Mouse (Mus musculus) midbrain, embryonic 14.5 days (tissue): Measurements from ENCODE around the gene Gm28041. TPM values are rescaled to one million over a fixed set of nuclear protein-coding genes. Genes with fewer than 3 reads are reported as not detected.
"Not testable (repeated sequence)": the region's sequence is repeated elsewhere in the genome, so short reads cannot be mapped to it uniquely, and the experiment has no call there.

Experiments used
- ATAC-seq: fragments of 200-750 bp; cut with Nextera tagmentation; 2 replicates; pipeline ENCODE4 v1.8.0; 2017; ENCODE audit warnings: moderate number of reproducible peaks, moderate library complexity; ENCODE audit not compliant: low FRiP score, low TSS enrichment
- DNase-seq: peaks from one replicate; pipeline ENCODE4 v3.0.0-alpha.2; 2015
- H3K27ac ChIP-seq: fragments of 300-500 bp; sonication (generic); replicated peaks from 2 replicates; pipeline ENCODE4 v1.5.1; 2014; ENCODE audit warnings: mild to moderate bottlenecking, low read depth, low read length, moderate library complexity
- H3K27me3 ChIP-seq: fragments of 300-500 bp; sonication (generic); 2 replicates; pipeline ENCODE4 v1.6.1; 2014; ENCODE audit warnings: low read length, control low read depth, mixed read lengths; ENCODE audit not compliant: control insufficient read depth, insufficient read depth
- H3K36me3 ChIP-seq: fragments of 300-500 bp; sonication (generic); 2 replicates; pipeline ENCODE4 v1.6.1; 2014; ENCODE audit warnings: low read length, control low read depth; ENCODE audit not compliant: control insufficient read depth, insufficient read depth
- H3K4me1 ChIP-seq: fragments of 300-500 bp; sonication (generic); 2 replicates; pipeline ENCODE4 v1.6.1; 2014; ENCODE audit warnings: mild to moderate bottlenecking, antibody characterized with exemption, low read length, control low read depth; ENCODE audit not compliant: control insufficient read depth, insufficient read depth
- H3K4me2 ChIP-seq: fragments of 300-500 bp; sonication (generic); 2 replicates; pipeline ENCODE4 v1.6.1; 2014; ENCODE audit warnings: mild to moderate bottlenecking, low read length, moderate library complexity
- H3K4me3 ChIP-seq: fragments of 300-500 bp; sonication (generic); replicated peaks from 2 replicates; pipeline ENCODE4 v1.5.1; 2014; ENCODE audit warnings: low read depth, low read length
- H3K9ac ChIP-seq: fragments of 300-500 bp; sonication (generic); replicated peaks from 2 replicates; pipeline ENCODE4 v1.6.1; 2014; ENCODE audit warnings: mild to moderate bottlenecking, low read length, moderate library complexity
- H3K9me3 ChIP-seq: fragments of 300-500 bp; sonication (generic); 2 replicates; pipeline ENCODE4 v1.6.1; 2016; ENCODE audit warnings: low read length, control low read depth, mixed read lengths; ENCODE audit not compliant: control insufficient read depth
- WGBS: fragments of 180-500 bp; shearing (Covaris S2); extraction: QIAGEN DNeasy Blood & Tissue Kit; methylation state at CpG from one replicate; pipeline ENCODE4 v1.1.7; 2014; 5-methylcytosine and 5-hydroxymethylcytosine counted together
- polyA plus RNA-seq: library from polyadenylated mRNA; unstranded; fragments of >200 nt; fragmentation: Nextera tagmentation; extraction: Ambion mirVana; gene quantifications from 2 replicates; pipeline ENCODE4 v1.2.1, GENCODE M21; 2014

Gene Gm28041
- polyA plus RNA-seq, 1 experiment from 2014 or later = not detected

GRCm38 (mm10) chr13:67376255-67376654, 722 bp upstream of the Gm28041 start:
- not testable (repeated sequence) for H3K27ac ChIP-seq, H3K9me3 ChIP-seq, H3K36me3 ChIP-seq, ATAC-seq, H3K9ac ChIP-seq, H3K27me3 ChIP-seq, H3K4me1 ChIP-seq, H3K4me2 ChIP-seq, H3K4me3 ChIP-seq, DNase-seq
- WGBS = 73% methylated on average over 3 of the region's 3 CpGs

GRCm38 (mm10) chr13:67360131-67360744, 15.3 kb downstream of the Gm28041 start, which contains the start of the genes Gm28044 and Zfp953:
TSS of gene Gm28044 (minus strand) at chr13:67360536.
TSS of gene Zfp953 (minus strand) at chr13:67360605.
- under 1% methylated on average over 15 of the region's 15 CpGs for WGBS
- H3K27ac ChIP-seq = no peak within 1 kb of the TSS
- no peaks in the 10 kb centered on the region for H3K27me3 ChIP-seq
- peak within 1 kb of the TSS; percentile 57 for H3K9ac ChIP-seq
- no peaks in the 10 kb centered on the region for H3K36me3 ChIP-seq
- ATAC-seq = peak; percentile 94
- peak within 1 kb of the TSS; percentile 66 for H3K4me3 ChIP-seq
- H3K4me1 ChIP-seq = no peaks in the 10 kb centered on the region
- peak; percentile 96 for DNase-seq
- H3K9me3 ChIP-seq = no peaks in the 10 kb centered on the region
- peak within 1 kb of the TSS; percentile 74 for H3K4me2 ChIP-seq

GRCm38 (mm10) chr13:67351854-67352253, 23.7 kb downstream of the Gm28041 start:
- Histone ChIP-seq H3K9ac (no peak overlapping the region), H3K9me3 (no peaks in the 10 kb centered on the region), H3K4me1 (no peaks in the 10 kb centered on the region), H3K4me2 (no peak overlapping the region), H3K4me3 (no peak overlapping the region), H3K36me3 (no peaks in the 10 kb centered on the region), H3K27me3 (no peaks in the 10 kb centered on the region), H3K27ac (no peak overlapping the region)
- no peak for DNase-seq
- no peak for ATAC-seq

GRCm38 (mm10) chr13:67343422-67343821, 32.1 kb downstream of the Gm28041 start:
- no peak overlapping the region for H3K4me2 ChIP-seq
- DNase-seq = no peak
- H3K36me3 ChIP-seq = no peaks in the 10 kb centered on the region
- H3K27me3 ChIP-seq = no peaks in the 10 kb centered on the region
- H3K9ac ChIP-seq = no peak overlapping the region
- ATAC-seq = no peak
- no peak overlapping the region for H3K4me3 ChIP-seq
- H3K4me1 ChIP-seq = no peaks in the 10 kb centered on the region
- no peak overlapping the region for H3K27ac ChIP-seq
- H3K9me3 ChIP-seq = no peaks in the 10 kb centered on the region
- WGBS = 86% methylated on average over 2 of the region's 2 CpGs

- H3K4me2 ChIP-seq = peak overlapping the region; percentile 70
- no peak overlapping the region; the same call in 1 of the 2 replicates for H3K9ac ChIP-seq
- DNase-seq = no peak
- no peaks in the 10 kb centered on the region; the same call in 1 of the 2 replicates for H3K9me3 ChIP-seq
- no peaks in the 10 kb centered on the region; the same call in 1 of the 2 replicates for H3K4me1 ChIP-seq
- no peaks in the 10 kb centered on the region for H3K36me3 ChIP-seq
- H3K27ac ChIP-seq = no peak overlapping the region
- ATAC-seq = 0 out of 2 replicates have a peak, but pooled peaks have one; percentile 28
- H3K4me3 ChIP-seq = peak overlapping the region; percentile 52
- WGBS = 66% methylated on average over 1 of the region's 1 CpGs
- H3K27me3 ChIP-seq = no peaks in the 10 kb centered on the region
These were observed 42.7 kb downstream of the Gm28041 start for GRCm38 (mm10) chr13:67332877-67333276.

- Histone ChIP-seq H3K4me1 (no peaks in the 10 kb centered on the region; the same call in 1 of the 2 replicates), H3K4me2 (peak within 1 kb of the TSS; percentile 70), H3K9me3 (no peaks in the 10 kb centered on the region; the same call in 1 of the 2 replicates), H3K36me3 (no peaks in the 10 kb centered on the region), H3K4me3 (peak within 1 kb of the TSS; percentile 52), H3K9ac (peak within 1 kb of the TSS; percentile 54), H3K27ac (no peak within 1 kb of the TSS), H3K27me3 (no peaks in the 10 kb centered on the region)
- DNase-seq (peak; percentile 89), ATAC-seq (peak; percentile 90)
- 17% methylated on average over 17 of the region's 17 CpGs for WGBS
These were observed 43.4 kb downstream of the Gm28041 start, which contains the start of gene Zfp595 for GRCm38 (mm10) chr13:67332019-67332724. TSS of gene Zfp595 (minus strand) at chr13:67332570.

- Histone ChIP-seq H3K4me3 (peak overlapping the region; percentile 70), H3K4me2 (peak overlapping the region; percentile 89), H3K27me3 (no peaks in the 10 kb centered on the region), H3K27ac (peak overlapping the region; percentile 33), H3K4me1 (peaks cover 6% of the 10 kb centered on the region; the same call in 1 of the 2 replicates), H3K9ac (peak overlapping the region; percentile 79), H3K9me3 (peaks cover 2% of the 10 kb centered on the region; the same call in 1 of the 2 replicates), H3K36me3 (no peaks in the 10 kb centered on the region)
- WGBS = 34% methylated on average over 5 of the region's 5 CpGs
- peak; percentile 74; the same call in 1 of the 2 replicates for ATAC-seq
- peak; percentile 51 for DNase-seq
These were observed 68.8 kb downstream of the Gm28041 start for GRCm38 (mm10) chr13:67306718-67307117.

- Histone ChIP-seq H3K9ac (peak within 1 kb of the TSS; percentile 79), H3K4me2 (peak within 1 kb of the TSS; percentile 89), H3K4me3 (peak within 1 kb of the TSS; percentile 70), H3K9me3 (no peaks in the 10 kb centered on the region), H3K27ac (peak within 1 kb of the TSS; percentile 33), H3K4me1 (peaks cover 6% of the 10 kb centered on the region; the same call in 1 of the 2 replicates), H3K36me3 (no peaks in the 10 kb centered on the region), H3K27me3 (no peaks in the 10 kb centered on the region)
- DNase-seq (peak; percentile 97), ATAC-seq (peak; percentile 97)
- WGBS = 9% methylated on average over 16 of the region's 16 CpGs
These were observed 69.5 kb downstream of the Gm28041 start, which contains the start of gene Zfp457 for GRCm38 (mm10) chr13:67305822-67306672. TSS of gene Zfp457 (minus strand) at chr13:67306485.
